Mouse (Mus musculus): ENCODE data around the gene Slc16a10.

DNA sequence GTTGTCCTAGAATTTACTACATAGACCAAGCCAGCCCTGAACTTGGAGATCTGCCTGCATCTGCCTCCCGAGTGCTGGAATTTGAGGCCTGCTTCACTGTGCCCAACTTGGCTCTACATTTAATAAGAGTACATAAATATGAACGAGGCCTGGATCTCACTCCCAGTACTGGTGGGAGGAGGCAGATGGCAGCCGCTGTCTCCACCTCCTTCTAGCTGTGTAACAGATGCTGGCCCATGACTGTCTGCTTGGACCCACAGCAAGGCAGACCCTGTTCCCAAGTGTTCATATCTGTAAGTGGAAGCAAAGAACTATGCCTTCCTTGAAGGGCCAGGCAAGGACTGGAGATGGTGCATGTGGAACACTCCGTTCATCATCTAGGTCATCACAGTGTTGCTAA lies 88.2 kb downstream of the Slc16a10 start:
- TF ChIP-seq CTCF (conservative IDR thresholded peaks at IDR 0.05; ENCODE audit: insufficient read depth, insufficient read length, low read depth, low read length) (no peak), POLR2A (IDR thresholded peaks at IDR 0.05; ENCODE audit: low read depth, low read length) (no peak)

Measured in kidney, adult 2 months (tissue).